Mouse (Mus musculus) heart, postnatal 25 days (tissue): Measurements from ENCODE around the gene Spef2. TPM values are rescaled to one million over a fixed set of nuclear protein-coding genes. Genes with fewer than 3 reads are reported as not detected.
"Not testable (repeated sequence)": the region's sequence is repeated elsewhere in the genome, so short reads cannot be mapped to it uniquely, and the experiment has no call there.

Experiments
- DNase-seq: peaks from one replicate; pipeline ENCODE4 v3.0.0; 2022; ENCODE audit warnings: low spot score
- intact Hi-C: fragments of 180-260 bp; cut with DNase I; formaldehyde crosslinking; loops from one replicate; pipeline ENCODE4 v1.15.1; 2025
- total RNA-seq, 2 experiments: library from RNA; stranded (reverse); gene quantifications; 2 replicates each; pipeline ENCODE4 v1.2.3; 2021

Spef2 gene
- total RNA-seq, 2 experiments from 2014 or later, result 0.17 TPM; not detected in 1

DNA sequence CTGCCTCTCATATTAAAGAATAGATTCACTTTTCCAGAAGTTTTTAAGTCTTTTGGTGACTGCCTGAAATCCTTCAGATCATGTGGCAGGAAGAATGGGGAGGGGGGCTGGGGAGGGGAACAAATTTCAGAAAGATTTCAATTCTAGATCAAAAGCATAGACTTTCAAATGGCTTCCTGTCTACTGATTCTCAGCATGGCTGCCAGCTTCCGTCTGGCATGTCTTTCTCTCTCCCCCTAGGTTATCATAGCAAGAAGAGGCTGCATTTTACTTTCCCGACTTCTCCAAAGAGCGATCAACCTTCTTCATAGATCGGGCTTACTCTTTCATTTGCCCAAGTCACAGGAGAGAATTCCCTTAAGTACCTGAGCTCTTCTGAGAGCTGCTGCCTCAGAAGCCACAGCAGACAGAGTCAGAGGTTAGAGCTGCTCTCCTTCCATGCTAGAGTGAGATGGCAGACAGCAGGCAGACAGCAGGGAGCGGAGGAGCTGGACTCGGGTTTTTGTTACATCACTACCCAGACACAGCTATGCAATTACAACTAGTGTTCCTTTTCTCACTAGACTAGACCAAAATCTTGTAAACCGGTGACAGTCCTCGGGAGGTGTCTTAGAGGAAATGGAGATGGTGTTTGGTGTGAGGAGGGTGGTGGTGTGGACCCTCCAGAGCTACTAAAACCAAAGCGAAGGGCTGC is 71.2 kb downstream of the Spef2 start:
- intact Hi-C loops, result no loop called here
- no peak for DNase-seq

- no peak for DNase-seq
- intact Hi-C loops, result no loop called here
Measured at GRCm38 (mm10) chr15:9668575-9668974, 80.1 kb downstream of the Spef2 start.

- intact Hi-C loops, result not testable (repeated sequence)
Measured at GRCm38 (mm10) chr15:9664948-9665347, 83.7 kb downstream of the Spef2 start.

DNA sequence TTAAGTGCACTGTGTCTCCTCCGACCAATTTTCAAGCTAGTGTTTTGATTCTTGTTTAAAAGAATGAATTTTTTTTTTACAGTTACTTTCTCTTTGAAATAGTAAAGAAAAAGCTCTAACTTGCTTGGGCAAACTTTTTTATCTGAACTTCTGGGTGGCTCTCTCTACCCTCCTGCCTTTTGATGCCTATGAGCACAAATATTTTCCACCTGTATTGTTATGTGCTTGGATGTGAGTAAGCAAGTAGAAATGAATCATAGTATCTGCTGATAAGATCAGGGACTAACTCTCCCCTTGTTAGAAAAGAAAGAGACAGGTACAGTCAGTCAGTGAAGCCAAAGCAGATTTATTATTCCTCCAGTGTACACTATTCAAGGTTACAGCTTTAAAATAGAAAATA is 87.5 kb downstream of the Spef2 start:
- intact Hi-C loops, result no loop called here
- DNase-seq, result no peak

More at GRCm38 (mm10) chr15:9664948-9665347, 83.7 kb downstream of the Spef2 start:
- DNase-seq, result not testable (repeated sequence)

- intact Hi-C loops, result no loop called here
- no peak for DNase-seq
Measured at GRCm38 (mm10) chr15:9634471-9634870, 114.2 kb downstream of the Spef2 start.

GRCm38 (mm10) chr15:9631657-9632056 is 117.0 kb downstream of the Spef2 start:
- DNase-seq, result no peak
- intact Hi-C loops, result no loop called here

DNA sequence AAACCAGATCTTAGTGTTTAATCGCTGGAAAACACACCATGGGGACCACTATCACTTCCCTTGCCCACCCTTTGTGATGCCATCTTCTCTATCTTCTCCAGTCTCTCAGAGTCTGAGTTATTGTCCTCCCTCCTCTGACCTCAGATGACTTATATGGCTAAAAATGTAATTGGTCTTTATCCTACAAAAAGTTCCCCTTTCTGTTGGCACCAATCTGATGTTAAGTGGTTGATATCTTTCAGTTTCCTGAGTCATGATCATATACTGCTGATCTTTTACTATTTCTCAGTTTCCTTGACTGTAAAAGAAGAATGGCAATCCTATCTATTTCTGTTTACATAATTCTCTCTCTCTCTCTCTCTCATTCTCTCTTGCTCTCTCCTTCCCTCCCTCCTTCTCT is 119.0 kb downstream of the Spef2 start:
- intact Hi-C loops, result no loop called here
- DNase-seq, result no peak

DNA sequence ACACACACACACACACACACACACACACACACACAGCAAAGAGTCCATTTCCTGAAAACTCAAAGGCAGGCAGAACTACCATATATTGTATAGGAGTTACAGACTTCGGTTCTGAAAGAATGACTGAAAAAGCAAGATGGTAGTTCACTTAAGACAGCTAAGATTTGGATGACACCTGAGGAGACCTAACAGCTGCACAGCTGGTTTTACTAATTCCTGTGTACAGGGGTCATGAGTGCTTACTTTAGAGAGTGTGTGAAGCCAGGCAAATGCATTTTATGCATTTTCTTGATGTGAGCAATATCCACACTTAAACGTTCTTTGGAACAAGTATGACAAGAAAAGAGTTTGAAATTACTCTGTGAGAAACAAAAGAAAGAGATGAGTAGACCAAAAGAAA is 124.0 kb downstream of the Spef2 start:
- no peak for DNase-seq
- intact Hi-C loops, result no loop called here

DNA sequence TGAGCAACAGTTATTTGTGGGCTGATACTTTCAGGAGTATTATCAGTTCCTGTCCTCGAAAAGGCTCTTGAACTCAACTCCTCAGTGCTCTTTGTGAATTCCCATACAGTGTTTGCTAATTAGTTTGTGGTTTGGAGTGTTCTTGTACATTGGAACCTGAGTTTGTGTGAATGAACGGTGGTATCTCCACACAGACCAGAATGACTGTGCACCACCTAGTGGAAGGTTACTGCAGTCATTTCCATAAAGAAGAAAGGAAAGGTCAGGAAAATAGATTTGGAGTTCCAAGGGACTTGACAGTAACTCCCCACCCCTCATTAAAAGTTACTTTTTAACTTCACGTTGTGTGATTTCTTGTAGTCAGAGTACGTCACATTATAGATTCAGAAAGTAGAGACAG is 140.5 kb downstream of the Spef2 start:
- DNase-seq, result no peak
- intact Hi-C loops, result loop anchor here (2.0 to 5.0 kb wide), 2 partner anchors 151 to 487 kb away; no protein-coding TSS in a partner anchor

GRCm38 (mm10) chr15:9600088-9600455 is 148.6 kb downstream of the Spef2 start:
- intact Hi-C loops, result no loop called here
- DNase-seq, result no peak

DNA sequence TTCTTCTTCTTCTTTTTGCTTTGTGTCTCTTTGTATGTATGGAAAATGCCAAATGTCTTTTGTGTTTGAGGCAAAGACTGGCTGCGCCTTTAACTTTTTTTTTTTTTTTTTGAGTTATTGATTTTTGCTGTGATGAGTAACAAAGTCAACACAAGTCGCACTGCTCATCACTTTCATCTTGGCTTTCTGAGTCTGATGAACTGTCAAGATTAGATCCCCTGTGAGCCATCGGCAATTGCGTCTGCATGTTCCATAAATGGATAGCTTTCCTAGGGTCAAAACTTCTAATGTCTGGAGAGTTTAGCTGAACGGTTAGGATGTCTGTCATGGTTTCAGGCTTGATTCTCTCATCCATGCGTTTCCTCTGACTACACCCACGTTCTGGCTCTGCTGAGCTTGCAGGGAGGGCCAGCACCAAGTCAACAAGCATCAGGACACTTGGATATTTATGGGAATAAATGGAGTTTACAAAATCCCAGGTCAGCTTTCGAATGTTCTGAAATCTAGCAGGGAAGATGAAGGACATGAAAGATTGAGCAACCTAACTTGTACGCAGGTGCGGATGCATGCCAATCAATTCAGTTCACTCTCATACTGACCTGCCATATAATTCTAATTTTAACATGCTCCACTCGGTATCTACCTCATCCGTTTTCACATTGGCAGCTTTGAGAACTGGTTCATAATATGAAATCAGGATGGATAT is 149.1 kb downstream of the Spef2 start:
- intact Hi-C loops, result no loop called here
- no peak for DNase-seq

DNA sequence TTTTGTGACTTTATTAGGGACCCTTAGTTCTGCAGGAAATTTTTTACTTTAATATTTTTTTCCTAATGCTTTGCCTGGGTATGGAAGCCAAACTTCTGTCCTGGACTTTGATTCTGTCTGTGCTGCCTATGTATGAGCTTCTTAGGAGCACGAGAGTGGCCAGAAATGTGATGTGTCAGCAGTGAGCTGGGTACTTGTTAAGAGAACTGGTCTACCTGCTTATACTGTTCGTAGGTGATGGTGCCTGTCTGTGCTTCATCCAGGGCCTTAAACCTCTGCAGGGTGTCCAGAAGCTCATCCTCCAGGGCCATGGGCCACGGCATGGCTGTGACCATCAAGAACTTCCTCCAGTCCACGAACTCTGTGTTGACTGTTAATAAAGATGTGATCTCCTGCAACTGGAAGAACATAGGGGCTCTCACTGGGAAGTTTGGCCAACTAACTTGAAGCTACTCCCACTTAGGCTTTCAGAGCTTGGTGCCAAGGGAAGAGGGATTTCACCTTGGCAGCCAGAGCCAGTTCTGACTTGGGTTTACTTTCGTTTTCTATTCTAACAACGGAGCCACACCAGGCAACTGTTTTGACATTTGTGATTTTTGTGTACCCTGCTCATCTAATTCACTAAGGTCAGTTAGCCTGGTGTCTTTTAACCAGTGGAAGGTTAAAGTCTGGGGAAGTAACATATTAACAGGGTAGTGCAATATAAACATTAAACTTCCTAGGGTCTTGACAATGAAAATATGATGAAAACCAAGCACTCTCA is 152.2 kb downstream of the Spef2 start:
- intact Hi-C loops, result no loop called here
- no peak for DNase-seq

- no peak for DNase-seq
- intact Hi-C loops, result no loop called here
Measured at GRCm38 (mm10) chr15:9589939-9590338, 158.7 kb downstream of the Spef2 start.

DNA sequence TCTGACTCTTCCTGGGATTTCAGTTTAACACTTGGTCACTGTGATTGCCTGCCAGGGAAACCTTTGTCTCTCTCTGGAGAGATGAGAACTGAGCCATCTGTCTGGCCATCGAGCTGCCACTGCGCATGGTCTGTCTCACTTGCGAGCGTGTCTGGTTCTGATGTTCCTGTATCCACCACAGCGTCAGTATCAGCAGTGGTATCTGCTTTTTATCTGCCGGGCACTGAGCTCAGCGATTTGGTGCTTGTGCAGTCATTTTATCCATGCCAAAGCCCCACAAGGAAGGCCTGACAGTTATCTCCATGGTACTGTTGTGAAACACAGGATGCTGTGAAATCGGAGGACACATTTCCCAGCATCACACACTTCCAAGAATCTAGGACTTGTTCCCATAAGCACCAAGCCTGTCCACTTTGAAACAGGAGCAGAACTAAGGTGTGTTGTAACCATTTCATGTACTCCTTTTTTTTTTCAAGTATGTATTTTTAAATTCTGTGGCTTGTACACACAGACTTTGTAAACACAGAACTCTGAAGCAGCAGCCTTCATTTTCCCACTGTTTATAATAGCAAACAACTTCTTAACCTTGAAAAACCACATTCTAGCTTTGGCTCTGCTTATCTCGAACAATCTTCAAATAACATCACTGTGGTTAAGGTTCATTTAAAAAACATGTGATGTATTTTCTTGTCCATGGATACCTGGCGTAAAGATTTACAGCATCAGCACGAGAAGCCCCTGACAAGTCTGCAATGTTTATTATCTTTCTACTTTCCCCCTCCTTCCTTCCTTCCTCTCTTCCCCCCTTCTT is 168.0 kb downstream of the Spef2 start:
- intact Hi-C loops, result no loop called here
- no peak for DNase-seq

DNA sequence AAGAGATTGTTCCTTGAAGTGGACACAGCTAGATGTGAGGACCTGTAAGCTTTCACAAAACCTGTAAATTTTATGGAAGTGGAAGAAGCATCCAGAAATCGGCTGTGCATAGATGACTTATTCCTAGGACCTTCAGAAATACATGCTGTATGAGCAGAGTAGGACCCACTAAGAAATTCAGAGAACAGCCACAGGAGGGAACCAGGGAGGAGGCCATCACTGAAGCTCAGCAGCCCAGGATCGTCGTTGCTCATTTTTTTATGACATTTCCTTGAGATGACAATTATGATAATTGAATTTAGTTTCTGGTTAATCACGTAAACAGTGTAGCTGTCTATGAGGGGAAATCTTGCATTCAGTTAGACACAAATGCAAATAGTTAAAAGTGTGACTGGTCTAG is 171.4 kb downstream of the Spef2 start:
- intact Hi-C loops, result no loop called here
- no peak for DNase-seq

- no peak for DNase-seq
- intact Hi-C loops, result no loop called here
Measured at GRCm38 (mm10) chr15:9574796-9575195, 173.9 kb downstream of the Spef2 start.

DNA sequence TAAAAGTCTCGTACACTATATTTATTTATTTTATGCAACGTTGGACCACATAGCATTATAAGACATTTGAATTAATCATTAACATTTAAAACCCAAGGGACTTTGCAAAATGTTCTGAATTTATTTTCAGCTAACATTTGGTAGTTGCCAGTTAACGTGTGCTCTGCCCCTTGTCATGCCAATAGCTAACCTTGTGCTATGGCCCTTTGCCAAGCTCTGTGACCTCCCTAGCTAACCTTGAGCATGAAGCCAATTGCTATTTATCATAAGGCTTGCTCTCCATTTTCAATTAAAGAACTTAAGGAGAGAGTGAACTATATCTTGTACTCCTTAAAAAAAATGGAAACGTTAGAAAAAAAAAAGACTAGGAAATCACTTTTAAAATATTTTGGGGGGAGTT is 175.3 kb downstream of the Spef2 start:
- DNase-seq, result no peak
- intact Hi-C loops, result no loop called here

- no peak for DNase-seq
- intact Hi-C loops, result no loop called here
Measured at GRCm38 (mm10) chr15:9572664-9573063, 176.0 kb downstream of the Spef2 start.

- intact Hi-C loops, result no loop called here
Measured at GRCm38 (mm10) chr15:9571896-9572295, 176.8 kb downstream of the Spef2 start.

GRCm38 (mm10) chr15:9567316-9567715 is 181.4 kb downstream of the Spef2 start:
- no peak for DNase-seq
- intact Hi-C loops, result no loop called here

More at GRCm38 (mm10) chr15:9571896-9572295, 176.8 kb downstream of the Spef2 start:
- no peak for DNase-seq
